Mouse (Mus musculus): Measurements from ENCODE around the gene Lamtor3. TPM values are rescaled to one million over a fixed set of nuclear protein-coding genes. Genes with fewer than 3 reads are reported as not detected.
A peak's percentile ranks its signal among the peaks of the same experiment; 100 is the strongest.
"Not testable (repeated sequence)": the region's sequence is repeated elsewhere in the genome, so short reads cannot be mapped to it uniquely, and the experiment has no call there.

The Lamtor3 gene
- polyA plus RNA-seq, 1 experiment from 2014 or later, result 46.5 TPM

- Histone ChIP-seq H3K27ac (ENCODE audit: low read depth) (no peak overlapping the region), H3K36me3 (replicated peaks; ENCODE audit: insufficient read depth, low read length) (peaks cover 56% of the 10 kb centered on the region)
Measured at GRCm38 (mm10) chr3:137961736-137962385, 43.6 kb downstream of the Lamtor3 start.

GRCm38 (mm10) chr3:137963508-137963907 is 45.2 kb downstream of the Lamtor3 start:
- Histone ChIP-seq H3K9ac (replicated peaks) (no peak overlapping the region), H3K4me1 (ENCODE audit: insufficient read depth) (peaks cover 24% of the 10 kb centered on the region), H3K36me3 (replicated peaks; ENCODE audit: insufficient read depth, low read length) (peaks cover 60% of the 10 kb centered on the region), H3K27me3 (ENCODE audit: insufficient read depth, low read length) (no peaks in the 10 kb centered on the region), H3K27ac (ENCODE audit: low read depth) (no peak overlapping the region), H3K4me2 (ENCODE audit: low read depth, low read length) (no peak overlapping the region), H3K9me3 (ENCODE audit: low read length) (no peaks in the 10 kb centered on the region), H3K4me3 (ENCODE audit: low read depth, low read length) (no peak overlapping the region)
- DNase-seq (no peak), ATAC-seq (no peak)
- 59% methylated on average over 8 of the region's 8 CpGs for WGBS (ENCODE audit: insufficient replicate concordance)
- TF ChIP-seq CTCF (IDR thresholded peaks at IDR 0.05; ENCODE audit: low read depth) (0 out of 2 replicates have a peak, but pooled peaks have one; percentile 7), EP300 (IDR thresholded peaks at IDR 0.05; ENCODE audit: low read depth) (no peak)

More at GRCm38 (mm10) chr3:137961736-137962385, 43.6 kb downstream of the Lamtor3 start:
- DNase-seq (no peak), ATAC-seq (no peak)
- Histone ChIP-seq H3K4me1 (ENCODE audit: insufficient read depth) (peaks cover 20% of the 10 kb centered on the region), H3K27me3 (ENCODE audit: insufficient read depth, low read length) (no peaks in the 10 kb centered on the region), H3K9ac (replicated peaks) (no peak overlapping the region), H3K4me3 (ENCODE audit: low read depth, low read length) (no peak overlapping the region), H3K9me3 (ENCODE audit: low read length) (no peaks in the 10 kb centered on the region), H3K4me2 (ENCODE audit: low read depth, low read length) (no peak overlapping the region)
- 69% methylated on average over 8 of the region's 8 CpGs for WGBS (ENCODE audit: insufficient replicate concordance)
- TF ChIP-seq CTCF (IDR thresholded peaks at IDR 0.05; ENCODE audit: low read depth) (no peak), EP300 (IDR thresholded peaks at IDR 0.05; ENCODE audit: low read depth) (no peak)

- not testable (repeated sequence) for H3K27me3 ChIP-seq (ENCODE audit: insufficient read depth, low read length); H3K9ac ChIP-seq (replicated peaks); DNase-seq; H3K9me3 ChIP-seq (ENCODE audit: low read length); ATAC-seq; H3K4me2 ChIP-seq (ENCODE audit: low read depth, low read length); H3K4me3 ChIP-seq (ENCODE audit: low read depth, low read length); H3K27ac ChIP-seq (ENCODE audit: low read depth)
- H3K36me3 ChIP-seq (replicated peaks; ENCODE audit: insufficient read depth, low read length), result peaks cover 60% of the 10 kb centered on the region
- WGBS (ENCODE audit: insufficient replicate concordance), result 54% methylated on average over 1 of the region's 1 CpGs
- H3K4me1 ChIP-seq (ENCODE audit: insufficient read depth), result peaks cover 27% of the 10 kb centered on the region
Measured at GRCm38 (mm10) chr3:137964014-137964413, 45.7 kb downstream of the Lamtor3 start.

GRCm38 (mm10) chr3:137968105-137968819 is 50.0 kb downstream of the Lamtor3 start:
- peak overlapping the region; percentile 8 for H3K4me3 ChIP-seq (ENCODE audit: low read depth, low read length)
- peak; percentile 33 for ATAC-seq

GRCm38 (mm10) chr3:137968820-137969486 is 50.6 kb downstream of the Lamtor3 start:
- TF ChIP-seq EP300 (IDR thresholded peaks at IDR 0.05; ENCODE audit: low read depth) (peak; percentile 95), CTCF (IDR thresholded peaks at IDR 0.05; ENCODE audit: low read depth) (no peak)
- H3K9me3 ChIP-seq (ENCODE audit: low read length), result no peaks in the 10 kb centered on the region
- H3K27ac ChIP-seq (ENCODE audit: low read depth), result peak overlapping the region; percentile 95
- H3K9ac ChIP-seq (replicated peaks), result peak overlapping the region; percentile 51
- H3K36me3 ChIP-seq (replicated peaks; ENCODE audit: insufficient read depth, low read length), result peaks cover 29% of the 10 kb centered on the region
- peaks cover 61% of the 10 kb centered on the region for H3K4me1 ChIP-seq (ENCODE audit: insufficient read depth)
- ATAC-seq, result peak; percentile 74
- H3K4me2 ChIP-seq (ENCODE audit: low read depth, low read length), result peak overlapping the region; percentile 54
- no peaks in the 10 kb centered on the region for H3K27me3 ChIP-seq (ENCODE audit: insufficient read depth, low read length)
- H3K4me3 ChIP-seq (ENCODE audit: low read depth, low read length), result peak overlapping the region; percentile 8
- DNase-seq, result peak; percentile 41
- WGBS (ENCODE audit: insufficient replicate concordance), result 25% methylated on average over 9 of the region's 9 CpGs

More at GRCm38 (mm10) chr3:137968105-137968819, 50.0 kb downstream of the Lamtor3 start:
- Histone ChIP-seq H3K27me3 (ENCODE audit: insufficient read depth, low read length) (no peaks in the 10 kb centered on the region), H3K9me3 (ENCODE audit: low read length) (no peaks in the 10 kb centered on the region), H3K4me2 (ENCODE audit: low read depth, low read length) (peak overlapping the region; percentile 54), H3K9ac (replicated peaks) (peak overlapping the region; percentile 51), H3K27ac (ENCODE audit: low read depth) (peak overlapping the region; percentile 95), H3K36me3 (replicated peaks; ENCODE audit: insufficient read depth, low read length) (peaks cover 33% of the 10 kb centered on the region), H3K4me1 (ENCODE audit: insufficient read depth) (peaks cover 56% of the 10 kb centered on the region)
- TF ChIP-seq CTCF (IDR thresholded peaks at IDR 0.05; ENCODE audit: low read depth) (no peak), EP300 (IDR thresholded peaks at IDR 0.05; ENCODE audit: low read depth) (no peak)
- DNase-seq, result peak; percentile 33
- WGBS (ENCODE audit: insufficient replicate concordance), result 37% methylated on average over 14 of the region's 14 CpGs

GRCm38 (mm10) chr3:137969951-137970350 is 51.6 kb downstream of the Lamtor3 start:
- Histone ChIP-seq H3K4me2 (ENCODE audit: low read depth, low read length) (peak overlapping the region; percentile 63), H3K4me1 (ENCODE audit: insufficient read depth) (peaks cover 66% of the 10 kb centered on the region), H3K4me3 (ENCODE audit: low read depth, low read length) (peak overlapping the region; percentile 5; the same call in 1 of the 2 replicates), H3K27ac (ENCODE audit: low read depth) (peak overlapping the region; percentile 82), H3K36me3 (replicated peaks; ENCODE audit: insufficient read depth, low read length) (peaks cover 24% of the 10 kb centered on the region), H3K27me3 (ENCODE audit: insufficient read depth, low read length) (no peaks in the 10 kb centered on the region), H3K9me3 (ENCODE audit: low read length) (no peaks in the 10 kb centered on the region), H3K9ac (replicated peaks) (no peak overlapping the region)
- 50% methylated on average over 12 of the region's 12 CpGs for WGBS (ENCODE audit: insufficient replicate concordance)
- DNase-seq, result peak; percentile 47
- ATAC-seq, result no peak
- TF ChIP-seq CTCF (IDR thresholded peaks at IDR 0.05; ENCODE audit: low read depth) (no peak), EP300 (IDR thresholded peaks at IDR 0.05; ENCODE audit: low read depth) (no peak)
